Mouse (Mus musculus) cerebellum, adult 18-20 months (tissue): ENCODE results near the gene Akna.
A peak's percentile ranks its signal among the peaks of the same experiment; 100 is the strongest.

ENCODE experiments used
- DNase-seq, 2 experiments: peaks; one replicate each; pipeline ENCODE4 v3.0.0; 2021

Akna gene

DNA sequence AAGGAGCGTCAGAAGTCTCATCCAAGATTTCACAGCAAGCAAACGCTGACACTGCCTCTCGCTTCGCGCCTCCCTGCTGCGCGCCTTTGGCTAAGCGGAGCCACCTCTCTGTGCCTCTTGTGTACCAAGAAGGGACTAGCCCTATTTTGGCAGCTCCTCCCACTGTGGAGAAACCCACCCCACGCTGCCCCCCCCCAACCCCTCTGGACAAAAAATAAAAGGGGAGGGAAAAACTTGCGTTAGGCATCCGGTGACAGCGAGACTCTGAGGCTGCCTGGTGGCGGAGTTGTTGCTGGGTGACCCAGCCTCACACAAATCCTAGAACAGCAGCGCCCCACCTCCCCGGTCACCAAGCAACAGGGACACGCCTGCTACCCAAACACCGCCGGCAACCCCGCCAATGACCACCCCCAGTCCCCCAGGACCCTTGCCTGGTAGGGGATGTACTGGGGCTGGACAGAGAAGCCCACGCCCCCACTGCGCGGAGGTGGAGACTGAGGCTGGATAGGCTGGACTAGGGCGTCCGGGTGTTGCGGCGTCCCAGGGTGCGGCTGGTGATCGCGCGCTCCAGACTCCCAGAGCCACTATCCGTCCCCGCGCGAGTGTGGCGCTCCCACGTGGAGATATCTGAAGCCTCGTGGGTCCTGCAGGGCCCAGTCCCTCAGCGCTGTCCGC is 6.9 kb upstream of the Akna start:
- peak in 1 of 2 experiments; percentile 25 for DNase-seq

GRCm38 (mm10) chr4:63409317-63409907 is 6.3 kb upstream of the Akna start:
- no peak for DNase-seq

- DNase-seq, result peak in 1 of 2 experiments; percentile 30
These were observed 5.5 kb upstream of the Akna start for GRCm38 (mm10) chr4:63408649-63409048.

DNA sequence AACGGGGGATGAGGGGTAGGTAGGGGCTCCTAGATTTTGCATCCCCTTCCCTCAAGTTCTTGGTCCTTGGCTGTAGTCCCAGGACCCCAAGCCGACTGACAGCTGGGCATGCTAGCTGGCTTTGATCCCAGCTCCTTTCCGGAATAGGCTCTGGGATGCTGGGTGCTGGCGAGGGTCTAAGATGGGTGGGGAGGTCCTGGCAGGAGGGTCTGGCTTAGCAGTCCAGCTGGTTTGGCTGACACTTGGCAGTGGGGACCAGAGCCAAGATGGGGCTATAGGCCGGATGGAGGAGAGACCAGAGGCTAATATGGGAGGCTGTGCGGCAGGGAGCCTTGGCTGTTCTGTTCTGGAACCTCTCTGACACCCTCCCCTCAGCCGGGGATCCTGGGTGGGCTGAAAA is 5.1 kb upstream of the Akna start:
- no peak for DNase-seq

GRCm38 (mm10) chr4:63405683-63406082 is 2.5 kb upstream of the Akna start:
- DNase-seq, result no peak

- DNase-seq, result no peak
These were observed 1.9 kb upstream of the Akna start for GRCm38 (mm10) chr4:63405051-63405450.

DNA sequence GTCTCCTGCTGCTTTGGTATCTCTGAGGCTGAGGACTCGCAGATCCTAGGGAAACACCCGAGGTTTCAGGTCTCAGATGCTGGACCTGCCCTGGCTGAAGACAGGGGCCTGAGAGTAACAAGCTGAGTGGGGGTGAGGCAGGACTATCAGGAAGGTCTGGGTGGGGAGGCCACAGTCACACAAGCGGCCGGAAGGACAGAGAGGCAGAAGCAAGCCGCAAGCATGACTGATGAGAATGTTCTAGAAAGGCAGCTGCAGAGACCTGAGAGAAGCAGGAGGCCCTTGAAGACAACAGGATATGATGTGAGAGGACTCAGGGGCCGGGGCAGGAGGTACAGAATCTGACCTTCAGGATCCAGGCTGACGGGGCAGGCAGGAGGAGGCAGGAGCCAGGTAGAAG is 1.1 kb upstream of the Akna start:
- no peak for DNase-seq

GRCm38 (mm10) chr4:63402558-63402957 is 596 bp downstream of the Akna start:
- DNase-seq, result no peak

DNA sequence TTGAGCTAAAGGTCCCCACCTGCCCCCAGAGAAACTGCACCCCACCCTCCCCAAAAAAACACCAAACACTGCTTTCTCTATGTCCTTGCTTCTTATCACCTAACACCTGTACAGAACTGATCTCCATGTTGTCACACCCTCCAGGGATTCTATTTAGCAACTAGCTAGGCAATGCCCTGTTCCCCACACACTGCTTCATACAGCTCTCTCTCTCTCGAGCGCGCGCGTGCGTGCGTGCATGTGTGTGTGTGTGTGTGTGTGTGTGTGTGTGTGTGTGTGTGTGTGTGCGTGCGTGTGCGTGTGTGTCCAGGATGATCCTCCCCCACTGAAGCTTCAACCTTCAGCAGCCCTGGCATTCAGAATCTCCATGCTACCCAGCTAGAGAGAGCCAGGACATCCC is 1.1 kb downstream of the Akna start:
- DNase-seq, result no peak

- DNase-seq, result no peak
These were observed 1.5 kb downstream of the Akna start for GRCm38 (mm10) chr4:63401620-63402019.

GRCm38 (mm10) chr4:63400541-63401306 is 2.4 kb downstream of the Akna start:
- DNase-seq, result no peak

DNA sequence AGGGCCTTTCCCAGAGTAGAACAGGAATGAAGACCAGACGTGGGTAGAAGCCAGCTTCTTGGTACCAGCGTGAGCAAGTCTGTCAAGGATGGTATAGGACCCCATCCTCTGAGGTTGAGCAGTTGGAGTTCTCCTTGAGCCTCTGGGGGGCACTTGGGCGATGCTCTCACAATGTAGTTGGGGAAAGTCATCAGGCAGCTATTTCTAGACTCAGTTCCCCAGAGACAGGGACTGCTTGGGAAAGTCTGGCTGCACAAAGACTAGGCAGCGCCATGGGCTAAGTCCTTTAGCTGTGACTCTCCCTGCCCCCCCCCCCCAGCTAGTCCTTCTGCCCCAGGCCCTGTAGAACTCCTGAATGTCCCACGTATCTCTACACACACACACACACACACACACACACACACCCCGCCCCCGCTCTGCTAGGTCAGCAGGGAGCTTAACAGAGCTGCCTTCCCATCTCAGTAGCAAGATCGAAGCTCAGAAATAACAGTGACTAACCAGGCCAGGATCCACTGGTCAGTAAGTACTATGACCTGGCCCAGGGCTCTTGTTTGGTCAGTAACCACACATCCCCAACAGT is 3.4 kb downstream of the Akna start:
- DNase-seq, result no peak

- DNase-seq, result no peak
These were observed 4.1 kb downstream of the Akna start for GRCm38 (mm10) chr4:63398854-63399609.

- DNase-seq, result no peak
These were observed 5.1 kb downstream of the Akna start for GRCm38 (mm10) chr4:63397981-63398537.

GRCm38 (mm10) chr4:63391322-63391721 is 11.8 kb downstream of the Akna start:
- DNase-seq, result no peak

GRCm38 (mm10) chr4:63389887-63390528 is 13.1 kb downstream of the Akna start:
- no peak for DNase-seq

DNA sequence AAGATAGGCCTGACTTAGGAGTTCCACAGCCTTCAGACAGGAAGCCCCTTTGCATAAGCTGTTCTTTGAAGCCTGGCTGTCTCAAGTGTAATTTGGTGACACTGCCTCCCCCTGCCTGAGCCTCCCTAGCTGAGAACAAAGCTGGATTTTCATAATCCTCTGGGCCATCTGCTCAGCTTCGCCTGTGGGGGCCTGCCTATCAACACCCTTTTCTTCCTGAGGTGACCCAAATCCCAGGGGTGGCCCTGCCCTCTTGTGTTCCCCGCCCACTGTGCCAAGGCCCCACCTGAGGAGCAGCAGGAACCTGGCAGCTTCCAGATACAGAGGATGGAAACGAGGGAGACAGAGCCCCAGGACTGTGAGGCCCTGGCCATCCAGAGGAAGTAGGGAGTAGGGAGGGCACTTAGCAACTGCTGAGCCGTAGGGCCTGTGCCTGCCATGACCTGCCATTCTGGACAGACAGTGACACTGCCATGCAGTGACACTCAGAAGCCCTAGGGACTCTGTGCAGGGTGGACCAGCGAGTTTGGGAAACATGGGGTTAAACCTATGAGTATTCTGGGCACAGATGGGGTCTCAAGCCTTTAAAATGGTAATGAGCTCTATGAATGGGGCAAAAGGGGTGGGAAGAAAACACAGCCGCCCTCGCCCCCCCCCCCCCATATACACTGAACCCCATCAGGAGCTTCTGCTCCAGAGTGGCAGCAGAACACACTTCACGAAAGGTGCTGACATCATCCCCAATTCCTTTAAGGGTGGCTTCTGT is 13.8 kb downstream of the Akna start:
- no peak for DNase-seq

GRCm38 (mm10) chr4:63388029-63388428 is 15.1 kb downstream of the Akna start:
- DNase-seq, result no peak

DNA sequence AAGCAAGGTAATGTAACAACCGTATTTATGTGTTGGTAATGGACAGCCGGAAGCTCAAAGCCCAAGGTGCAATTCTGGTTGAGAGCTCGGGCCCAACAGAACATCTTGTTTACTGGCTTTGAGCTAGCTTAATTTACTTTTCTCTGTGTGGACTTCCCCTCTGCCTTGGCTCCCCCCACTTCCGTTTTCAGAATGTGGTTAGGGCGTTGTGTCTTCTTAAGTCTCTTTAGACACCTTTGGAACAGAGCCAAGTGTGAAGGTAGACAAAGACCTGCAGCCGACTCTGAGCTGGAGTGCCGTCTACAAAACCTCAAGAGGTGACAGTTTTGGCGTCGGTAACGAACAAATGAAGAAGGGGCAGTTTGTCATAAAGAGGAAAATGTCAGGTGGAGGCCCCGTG is 17.4 kb downstream of the Akna start:
- DNase-seq, result no peak

DNA sequence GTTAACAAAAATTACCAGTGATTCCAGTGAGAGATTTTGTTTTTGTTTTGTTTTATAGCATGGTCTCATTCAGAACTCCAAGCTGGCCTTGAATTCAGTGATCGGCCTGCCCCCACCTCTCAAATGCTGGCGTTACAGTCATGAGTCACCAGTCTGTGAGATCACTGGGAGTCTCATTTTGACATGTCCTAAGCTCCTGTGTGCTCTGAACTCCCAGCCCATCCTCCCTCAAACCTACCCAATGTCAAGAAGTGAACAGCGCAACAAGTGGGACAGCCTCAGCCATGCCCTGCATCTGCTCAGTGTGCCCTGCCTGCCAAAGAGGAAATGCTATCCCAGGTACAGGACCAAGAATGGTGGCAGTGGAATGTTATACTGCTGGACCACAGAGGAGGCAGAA is 17.9 kb downstream of the Akna start:
- DNase-seq, result no peak

GRCm38 (mm10) chr4:63384262-63384661 is 18.9 kb downstream of the Akna start:
- DNase-seq, result no peak
